Mouse (Mus musculus) hindbrain, embryonic 16.5 days (tissue): ENCODE measurements around the gene Gk2. TPM values are rescaled to one million over a fixed set of nuclear protein-coding genes. Genes with fewer than 3 reads are reported as not detected.

Experiments used
- ATAC-seq: fragments of 200-750 bp; cut with Nextera tagmentation; 2 replicates; pipeline ENCODE4 v1.8.0; 2017; ENCODE audit warnings: moderate TSS enrichment, moderate library complexity
- H3K27ac ChIP-seq: fragments of 300-500 bp; sonication (generic); 2 replicates; pipeline ENCODE4 v1.5.1; 2014; ENCODE audit warnings: low read depth, mild to moderate bottlenecking, control low read depth, low read length, moderate library complexity
- H3K27me3 ChIP-seq: fragments of 300-500 bp; sonication (generic); replicated peaks from 2 replicates; pipeline ENCODE4 v1.6.1; 2014; ENCODE audit warnings: low read length; ENCODE audit not compliant: control insufficient read depth, insufficient read depth
- H3K36me3 ChIP-seq: fragments of 300-500 bp; sonication (generic); 2 replicates; pipeline ENCODE4 v1.6.1; 2014; ENCODE audit warnings: mild to moderate bottlenecking, low read length, moderate library complexity, mixed read lengths; ENCODE audit not compliant: control insufficient read depth, insufficient read depth
- H3K4me1 ChIP-seq: fragments of 300-500 bp; sonication (generic); 2 replicates; pipeline ENCODE4 v1.6.1; 2014; ENCODE audit warnings: low read depth, low read length; ENCODE audit not compliant: control insufficient read depth, insufficient read depth
- H3K4me2 ChIP-seq: fragments of 300-500 bp; sonication (generic); 2 replicates; pipeline ENCODE4 v1.6.1; 2014; ENCODE audit warnings: mild to moderate bottlenecking, low read length, control low read depth, moderate library complexity
- H3K4me3 ChIP-seq: fragments of 300-500 bp; sonication (generic); 2 replicates; pipeline ENCODE4 v1.5.1; 2014; ENCODE audit warnings: mild to moderate bottlenecking, low read length, control low read depth, moderate library complexity
- H3K9ac ChIP-seq: fragments of 300-500 bp; sonication (generic); 2 replicates; pipeline ENCODE4 v1.6.1; 2014; ENCODE audit warnings: low read depth, mild to moderate bottlenecking, control low read depth, low read length, moderate library complexity
- H3K9me3 ChIP-seq: fragments of 300-500 bp; sonication (generic); 2 replicates; pipeline ENCODE4 v1.6.1; 2014; ENCODE audit warnings: mild to moderate bottlenecking, low read length, moderate library complexity; ENCODE audit not compliant: control insufficient read depth
- WGBS: fragments of 180-500 bp; shearing (Covaris S2); extraction: QIAGEN DNeasy Blood & Tissue Kit; methylation state at CpG from one replicate; pipeline ENCODE4 v1.1.7; 2014; 5-methylcytosine and 5-hydroxymethylcytosine counted together
- polyA plus RNA-seq: library from polyadenylated mRNA; unstranded; fragments of >200 nt; fragmentation: Nextera tagmentation; extraction: Ambion mirVana; gene quantifications from 2 replicates; pipeline ENCODE4 v1.2.1, GENCODE M21; 2015

Gene Gk2
- polyA plus RNA-seq, 1 experiment from 2014 or later = not detected

- no peak overlapping the region for H3K4me2 ChIP-seq
- H3K27ac ChIP-seq = no peak overlapping the region
- no peak overlapping the region for H3K9ac ChIP-seq
- H3K27me3 ChIP-seq = no peaks in the 10 kb centered on the region
- H3K4me1 ChIP-seq = no peaks in the 10 kb centered on the region
- no peak for ATAC-seq
- no peaks in the 10 kb centered on the region for H3K9me3 ChIP-seq
- H3K36me3 ChIP-seq = no peaks in the 10 kb centered on the region
- H3K4me3 ChIP-seq = no peak overlapping the region
- WGBS = 85% methylated on average over 3 of the region's 3 CpGs
These were observed 6.0 kb upstream of the Gk2 start for GRCm38 (mm10) chr5:97462856-97463255.

- H3K9me3 ChIP-seq = peaks cover 5% of the 10 kb centered on the region; the same call in 1 of the 2 replicates
- no peak overlapping the region for H3K9ac ChIP-seq
- H3K27ac ChIP-seq = no peak overlapping the region
- ATAC-seq = no peak
- no peak overlapping the region for H3K4me2 ChIP-seq
- no peaks in the 10 kb centered on the region for H3K4me1 ChIP-seq
- no peak overlapping the region for H3K4me3 ChIP-seq
- WGBS = 78% methylated on average over 4 of the region's 4 CpGs
- H3K27me3 ChIP-seq = no peaks in the 10 kb centered on the region
- no peaks in the 10 kb centered on the region for H3K36me3 ChIP-seq
These were observed 5.4 kb downstream of the Gk2 start for GRCm38 (mm10) chr5:97451451-97451850.

DNA sequence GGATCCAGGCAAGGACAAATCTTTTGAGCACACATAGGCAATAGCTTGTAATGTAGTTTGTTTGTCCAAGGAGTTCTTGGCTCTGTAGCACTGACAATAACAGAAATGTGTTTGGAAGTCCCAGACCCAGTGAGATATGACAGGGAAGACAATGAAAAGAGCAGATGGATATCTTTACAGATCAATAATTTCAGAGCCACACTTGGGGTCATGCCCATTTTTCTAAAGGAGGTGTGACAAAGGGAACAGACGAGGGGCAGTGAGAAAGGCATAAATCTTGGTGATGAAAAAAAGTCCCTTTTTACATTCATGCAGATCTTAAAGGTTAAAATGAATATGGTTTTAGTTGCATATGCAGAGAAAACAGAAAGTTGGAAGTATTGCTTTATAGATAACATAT, 12.6 kb downstream of the Gk2 start:
- Histone ChIP-seq H3K36me3 (no peaks in the 10 kb centered on the region), H3K27ac (no peak overlapping the region), H3K4me1 (no peaks in the 10 kb centered on the region), H3K9ac (no peak overlapping the region), H3K27me3 (no peaks in the 10 kb centered on the region), H3K4me2 (no peak overlapping the region), H3K9me3 (peaks cover 5% of the 10 kb centered on the region; the same call in 1 of the 2 replicates), H3K4me3 (no peak overlapping the region)
- 40% methylated on average over 1 of the region's 1 CpGs for WGBS
- no peak for ATAC-seq

DNA sequence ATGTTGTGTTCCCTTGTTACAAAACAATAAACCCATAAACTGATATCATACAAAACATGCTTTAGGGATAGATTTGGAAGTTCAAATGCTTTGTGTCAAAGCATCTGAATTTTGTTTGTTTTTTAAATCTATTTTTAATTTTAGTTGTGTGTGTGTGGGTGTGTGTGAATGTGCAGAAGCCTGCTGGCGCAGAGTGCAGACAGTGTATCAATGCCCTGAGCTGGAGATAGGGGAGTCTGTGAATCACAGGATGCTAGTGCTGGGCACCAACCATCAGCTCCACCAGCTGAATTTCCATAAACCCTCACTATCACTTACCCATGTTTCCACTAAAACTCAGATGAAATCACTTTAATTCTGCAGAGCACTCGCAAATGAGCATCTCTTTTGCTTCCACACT, 24.3 kb downstream of the Gk2 start:
- no peaks in the 10 kb centered on the region for H3K36me3 ChIP-seq
- 89% methylated on average over 2 of the region's 2 CpGs for WGBS
- no peaks in the 10 kb centered on the region for H3K4me1 ChIP-seq
- H3K4me3 ChIP-seq = no peak overlapping the region
- H3K9me3 ChIP-seq = no peaks in the 10 kb centered on the region
- no peaks in the 10 kb centered on the region for H3K27me3 ChIP-seq
- no peak for ATAC-seq
- H3K9ac ChIP-seq = no peak overlapping the region
- no peak overlapping the region for H3K4me2 ChIP-seq
- no peak overlapping the region for H3K27ac ChIP-seq

- ATAC-seq = no peak
These were observed 26.8 kb downstream of the Gk2 start for GRCm38 (mm10) chr5:97429976-97430375.

DNA sequence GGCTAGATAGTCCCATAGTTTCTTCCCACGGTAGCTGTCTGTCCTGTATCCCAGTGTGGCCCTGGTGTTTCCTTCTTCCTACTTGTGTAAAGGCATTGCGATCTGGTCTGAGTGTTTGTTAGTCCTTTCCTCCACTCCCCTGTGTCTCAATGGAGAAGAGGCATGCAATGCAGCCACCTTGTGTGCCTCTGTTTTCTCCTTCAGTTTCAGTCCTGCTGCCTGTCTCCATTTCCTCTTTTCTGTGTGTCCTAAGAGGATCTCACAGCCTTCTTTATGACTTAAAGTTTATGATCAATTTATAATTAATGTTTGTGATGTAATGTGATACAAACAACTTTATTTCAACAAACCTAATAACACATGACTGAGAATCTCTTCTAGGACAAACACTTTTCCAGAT, 35.2 kb downstream of the Gk2 start:
- H3K36me3 ChIP-seq = no peaks in the 10 kb centered on the region
- ATAC-seq = no peak

More at GRCm38 (mm10) chr5:97429976-97430375, 26.8 kb downstream of the Gk2 start:
- no peaks in the 10 kb centered on the region for H3K27me3 ChIP-seq
- H3K27ac ChIP-seq = no peak overlapping the region
- H3K9ac ChIP-seq = no peak overlapping the region
- no peak overlapping the region for H3K4me2 ChIP-seq
- no peaks in the 10 kb centered on the region for H3K36me3 ChIP-seq
- H3K4me3 ChIP-seq = no peak overlapping the region
- no peaks in the 10 kb centered on the region for H3K4me1 ChIP-seq
- no peaks in the 10 kb centered on the region for H3K9me3 ChIP-seq
- WGBS = 65% methylated on average over 9 of the region's 9 CpGs

GRCm38 (mm10) chr5:97417185-97417584, 39.6 kb downstream of the Gk2 start:
- WGBS = 91% methylated on average over 2 of the region's 2 CpGs

More for the DNA sequence above, 35.2 kb downstream of the Gk2 start:
- WGBS = 89% methylated on average over 2 of the region's 2 CpGs
- no peaks in the 10 kb centered on the region for H3K9me3 ChIP-seq
- no peak overlapping the region for H3K4me3 ChIP-seq
- no peaks in the 10 kb centered on the region for H3K4me1 ChIP-seq
- no peaks in the 10 kb centered on the region for H3K27me3 ChIP-seq
- H3K9ac ChIP-seq = no peak overlapping the region
- no peak overlapping the region for H3K27ac ChIP-seq
- H3K4me2 ChIP-seq = no peak overlapping the region

GRCm38 (mm10) chr5:97415837-97416236, 41.0 kb downstream of the Gk2 start:
- no peaks in the 10 kb centered on the region for H3K9me3 ChIP-seq
- no peaks in the 10 kb centered on the region for H3K36me3 ChIP-seq
- no peaks in the 10 kb centered on the region for H3K27me3 ChIP-seq
- no peak overlapping the region for H3K9ac ChIP-seq
- 29% methylated on average over 6 of the region's 6 CpGs for WGBS
- ATAC-seq = peak; percentile 88
- H3K4me2 ChIP-seq = no peak overlapping the region
- H3K4me3 ChIP-seq = no peak overlapping the region
- no peaks in the 10 kb centered on the region; the same call in 1 of the 2 replicates for H3K4me1 ChIP-seq
- no peak overlapping the region for H3K27ac ChIP-seq

More at GRCm38 (mm10) chr5:97417185-97417584, 39.6 kb downstream of the Gk2 start:
- no peaks in the 10 kb centered on the region for H3K27me3 ChIP-seq
- H3K9ac ChIP-seq = no peak overlapping the region
- H3K36me3 ChIP-seq = no peaks in the 10 kb centered on the region
- no peak overlapping the region for H3K4me3 ChIP-seq
- H3K27ac ChIP-seq = no peak overlapping the region
- H3K4me2 ChIP-seq = no peak overlapping the region
- H3K4me1 ChIP-seq = no peaks in the 10 kb centered on the region; the same call in 1 of the 2 replicates
- ATAC-seq = no peak
- H3K9me3 ChIP-seq = no peaks in the 10 kb centered on the region

DNA sequence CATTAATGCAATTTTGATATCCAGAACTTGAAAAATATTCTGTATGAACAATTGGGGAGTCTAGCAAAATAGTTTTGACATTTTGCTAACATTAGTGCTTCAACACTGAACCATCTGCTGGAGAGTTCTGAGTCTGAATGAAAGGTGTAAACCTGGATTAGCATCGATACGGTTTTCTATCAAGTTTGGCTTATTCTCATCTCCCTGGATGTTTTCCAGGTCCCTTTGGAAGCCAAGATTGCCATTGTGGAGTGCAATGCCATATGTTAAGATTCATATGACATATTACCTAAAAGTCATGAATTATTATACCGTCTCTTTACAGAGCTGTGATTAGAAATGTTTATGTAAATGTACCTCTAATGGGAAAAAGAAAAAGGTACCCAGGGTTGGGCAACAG, 43.1 kb downstream of the Gk2 start:
- Histone ChIP-seq H3K4me1 (no peaks in the 10 kb centered on the region; the same call in 1 of the 2 replicates), H3K27me3 (no peaks in the 10 kb centered on the region), H3K9me3 (no peaks in the 10 kb centered on the region), H3K4me3 (no peak overlapping the region), H3K9ac (no peak overlapping the region), H3K27ac (no peak overlapping the region), H3K4me2 (no peak overlapping the region), H3K36me3 (no peaks in the 10 kb centered on the region)
- no peak for ATAC-seq
- WGBS = 62% methylated on average over 3 of the region's 3 CpGs

- Histone ChIP-seq H3K9me3 (peaks cover 3% of the 10 kb centered on the region; the same call in 1 of the 2 replicates), H3K4me3 (no peak overlapping the region), H3K36me3 (no peaks in the 10 kb centered on the region), H3K4me1 (no peaks in the 10 kb centered on the region; the same call in 1 of the 2 replicates), H3K9ac (no peak overlapping the region), H3K4me2 (no peak overlapping the region), H3K27me3 (no peaks in the 10 kb centered on the region), H3K27ac (no peak overlapping the region)
- 39% methylated on average over 6 of the region's 6 CpGs for WGBS
- ATAC-seq = peak; percentile 40; the same call in 1 of the 2 replicates
These were observed 46.6 kb downstream of the Gk2 start for GRCm38 (mm10) chr5:97410190-97410589.
